Comparison of ENCODE assay signal across 8 mouse cellular contexts in genomic region chr8:123064809-123065213, GRCm38 (mm10). TPM values are rescaled to one million over a fixed set of nuclear protein-coding genes. Genes with fewer than 3 reads are reported as not detected.
DNase-seq lines count a peak whose midpoint lies in the region; ATAC-seq and TF ChIP-seq lines count a peak whose summit lies in the region.

No protein-coding gene starts in this region.

- no peaks in the 10 kb centered on the region for H3K27me3 ChIP-seq in kidney, embryonic 16.5 days (ENCODE audit: insufficient read depth, low read length)
- no peaks in the 10 kb centered on the region for H3K27me3 ChIP-seq in forebrain, embryonic 13.5 days
- H3K27me3 ChIP-seq in liver, adult 2 months (ENCODE audit: control insufficient read depth, insufficient read depth, low read length): no peaks in the 10 kb centered on the region

- peaks cover 8% of the 10 kb centered on the region; the same call in 1 of the 2 replicates for H3K79me2 ChIP-seq in liver, adult 2 months (ENCODE audit: control insufficient read depth, insufficient read depth, low read length)

- H3K36me3 ChIP-seq in kidney, embryonic 16.5 days (ENCODE audit: insufficient read depth, low read length): no peaks in the 10 kb centered on the region
- H3K36me3 ChIP-seq in forebrain, embryonic 13.5 days (ENCODE audit: poor library complexity, severe bottlenecking): peaks cover 7% of the 10 kb centered on the region
- H3K36me3 ChIP-seq in liver, adult 2 months (ENCODE audit: control insufficient read depth, insufficient read depth, low read length): no peaks in the 10 kb centered on the region

- H3K4me1 ChIP-seq in kidney, embryonic 16.5 days (ENCODE audit: insufficient read depth, low read length): peaks cover 18% of the 10 kb centered on the region
- peaks cover 28% of the 10 kb centered on the region for H3K4me1 ChIP-seq in forebrain, embryonic 13.5 days
- H3K4me1 ChIP-seq in liver, adult 2 months (ENCODE audit: control insufficient read depth, insufficient read depth, low read length): peaks cover 13% of the 10 kb centered on the region
- peaks cover 12% of the 10 kb centered on the region for H3K4me1 ChIP-seq in olfactory bulb, adult 2 months (ENCODE audit: control insufficient read depth, insufficient read depth, low read length)

- intact Hi-C loops in left cerebral cortex, postnatal 25 days (cut with DNase I): loop anchor here (1.0 to 10.0 kb wide), 4 partner anchors 23 to 450 kb away; partner anchors contain the start of genes Ankrd11, Galns, Rpl13 and Trappc2l

- H3K9me3 ChIP-seq in kidney, embryonic 16.5 days (ENCODE audit: low read length): no peaks in the 10 kb centered on the region
- H3K9me3 ChIP-seq in forebrain, embryonic 13.5 days (replicated peaks): no peaks in the 10 kb centered on the region

- ATAC-seq in kidney, embryonic 16.5 days (ENCODE audit: low FRiP score, low TSS enrichment): peak; percentile 43
- ATAC-seq in forebrain, embryonic 13.5 days: peak; percentile 23

- peak overlapping the region; percentile 68 for H3K4me2 ChIP-seq in kidney, embryonic 16.5 days (replicated peaks; ENCODE audit: low read depth, low read length)
- H3K4me2 ChIP-seq in forebrain, embryonic 13.5 days: peak overlapping the region; percentile 85

- H3K27ac ChIP-seq in kidney, embryonic 16.5 days (ENCODE audit: low read length): peak overlapping the region; percentile 90
- peak overlapping the region; percentile 88 for H3K27ac ChIP-seq in forebrain, embryonic 13.5 days
- peak overlapping the region; percentile 88 for H3K27ac ChIP-seq in liver, adult 2 months (replicated peaks; ENCODE audit: insufficient read depth, low read depth, low read length)
- peak overlapping the region; percentile 73 for H3K27ac ChIP-seq in olfactory bulb, adult 2 months (ENCODE audit: insufficient read depth, low read depth, low read length)

- TF ChIP-seq POLR2A in liver, adult 2 months (IDR thresholded peaks at IDR 0.05; ENCODE audit: extremely low read depth, insufficient read depth, low read length): no peak
- TF ChIP-seq POLR2A in olfactory bulb, adult 2 months (IDR thresholded peaks at IDR 0.05; ENCODE audit: insufficient read depth, low read depth, low read length): no peak

- H3K4me3 ChIP-seq in kidney, embryonic 16.5 days (ENCODE audit: low read length): peak overlapping the region; percentile 96
- H3K4me3 ChIP-seq in forebrain, embryonic 13.5 days: peak overlapping the region; percentile 75
- peak overlapping the region; percentile 93 for H3K4me3 ChIP-seq in liver, adult 2 months (ENCODE audit: insufficient read depth, low read depth, low read length)
- peak overlapping the region; percentile 74 for H3K4me3 ChIP-seq in olfactory bulb, adult 2 months (ENCODE audit: insufficient read depth, low read depth, low read length)

- no peak for TF ChIP-seq CTCF in liver, adult 2 months (IDR thresholded peaks at IDR 0.05; ENCODE audit: low read depth, low read length)
- TF ChIP-seq CTCF in olfactory bulb, adult 2 months (IDR thresholded peaks at IDR 0.05; ENCODE audit: insufficient read depth, low read depth, low read length): no peak

- DNase-seq in kidney, adult 9 months: no peak
- DNase-seq in NIH3T3 (ENCODE audit: low read depth): peak; percentile 62
- no peak for DNase-seq in liver, adult 2 months (ENCODE audit: extremely low read depth, low read depth, low spot score)
- DNase-seq in left cerebral cortex, postnatal 25 days (ENCODE audit: low spot score in 2 of 2): no peak
- DNase-seq in adipocyte (ENCODE audit: low spot score): no peak

- under 1% methylated on average over 14 of the region's 14 CpGs for WGBS in kidney, embryonic 16.5 days
- 2% methylated on average over 14 of the region's 14 CpGs for WGBS in forebrain, embryonic 13.5 days
- 1% methylated on average over 14 of the region's 14 CpGs for WGBS in liver, adult 2 months
- WGBS in olfactory bulb, adult 2 months: under 1% methylated on average over 14 of the region's 14 CpGs

- peak overlapping the region; percentile 98 for H3K9ac ChIP-seq in kidney, embryonic 16.5 days (replicated peaks; ENCODE audit: low read length)
- H3K9ac ChIP-seq in forebrain, embryonic 13.5 days: peak overlapping the region; percentile 87
- H3K9ac ChIP-seq in liver, adult 2 months (ENCODE audit: low read depth, low read length): peak overlapping the region; percentile 78

RNA-seq across cellular contexts. Expression of gene Spg7, which starts 2.1 kb away (rescaled TPM):
- polyA plus RNA-seq in kidney, embryonic 16.5 days (2015; fragmentation: Nextera tagmentation; extraction: Ambion mirVana): 56.6 and 59.1 TPM in 2 replicates
- polyA plus RNA-seq in forebrain, embryonic 13.5 days (2015; fragmentation: Nextera tagmentation; extraction: Ambion mirVana): 45.1 and 47.3 TPM in 2 replicates
- total RNA-seq in liver, adult 2 months (2014; rRNA removed): 27.4 and 29.5 TPM in 2 replicates
- polyA plus RNA-seq in liver, adult 2 months (2012; rRNA removed): 62.4 and 81.4 TPM in 2 replicates
- 361 TPM in 1 of 2 replicates, not detected in the other for polyA plus RNA-seq in olfactory bulb, adult 2 months (2012; ENCODE audit: insufficient read depth, insufficient read length, low replicate concordance, missing spikeins)
- total RNA-seq in left cerebral cortex, postnatal 25 days (2021): 10 to 100 TPM; 64.3 to 68.6 TPM

RNA-seq across cellular contexts. Expression of gene Ankrd11, which starts 22.7 kb away (rescaled TPM):
- 25.6 and 30.4 TPM in 2 replicates for polyA plus RNA-seq in kidney, embryonic 16.5 days (2015; fragmentation: Nextera tagmentation; extraction: Ambion mirVana)
- polyA plus RNA-seq in forebrain, embryonic 13.5 days (2015; fragmentation: Nextera tagmentation; extraction: Ambion mirVana): 34.3 and 35.6 TPM in 2 replicates
- total RNA-seq in liver, adult 2 months (2014; rRNA removed): 22.1 and 28.0 TPM in 2 replicates
- 22.7 and 28.3 TPM in 2 replicates for polyA plus RNA-seq in liver, adult 2 months (2012; rRNA removed)
- 219 and 228 TPM in 2 replicates for polyA plus RNA-seq in olfactory bulb, adult 2 months (2012; ENCODE audit: insufficient read depth, insufficient read length, low replicate concordance, missing spikeins)
- total RNA-seq in left cerebral cortex, postnatal 25 days (2021): 100 to 1,000 TPM; 147 to 152 TPM

RNA-seq across cellular contexts. Expression of gene Rpl13, which starts 37.3 kb away (rescaled TPM):
- 1,084 and 1,349 TPM in 2 replicates for polyA plus RNA-seq in kidney, embryonic 16.5 days (2015; fragmentation: Nextera tagmentation; extraction: Ambion mirVana)
- 917 and 1,023 TPM in 2 replicates for polyA plus RNA-seq in forebrain, embryonic 13.5 days (2015; fragmentation: Nextera tagmentation; extraction: Ambion mirVana)
- total RNA-seq in liver, adult 2 months (2014; rRNA removed): 764 and 919 TPM in 2 replicates
- polyA plus RNA-seq in liver, adult 2 months (2012; rRNA removed): 634 and 769 TPM in 2 replicates
- polyA plus RNA-seq in olfactory bulb, adult 2 months (2012; ENCODE audit: insufficient read depth, insufficient read length, low replicate concordance, missing spikeins): 1,464 TPM in 1 of 2 replicates, not detected in the other
- total RNA-seq in left cerebral cortex, postnatal 25 days (2021): 100 to 1,000 TPM; 350 to 359 TPM

RNA-seq across cellular contexts. Expression of gene Cpne7, which starts 52.4 kb away (rescaled TPM):
- 1.8 and 2.1 TPM in 2 replicates for polyA plus RNA-seq in kidney, embryonic 16.5 days (2015; fragmentation: Nextera tagmentation; extraction: Ambion mirVana)
- 0.43 and 0.64 TPM in 2 replicates for polyA plus RNA-seq in forebrain, embryonic 13.5 days (2015; fragmentation: Nextera tagmentation; extraction: Ambion mirVana)
- 0.07 and 0.09 TPM in 2 replicates for total RNA-seq in liver, adult 2 months (2014; rRNA removed)
- 0.09 and 0.28 TPM in 2 replicates for polyA plus RNA-seq in liver, adult 2 months (2012; rRNA removed)
- polyA plus RNA-seq in olfactory bulb, adult 2 months (2012; ENCODE audit: insufficient read depth, insufficient read length, low replicate concordance, missing spikeins): not detected in 2 replicates
- 10 to 100 TPM; 47.5 to 62.6 TPM for total RNA-seq in left cerebral cortex, postnatal 25 days (2021)
